Mouse (Mus musculus) lung, postnatal 0 days (tissue): Measurements from ENCODE around the gene Dnajc6.

Experiments
- CTCF ChIP-seq: IDR thresholded peaks from 2 replicates; pipeline ENCODE4 v1.5.1; 2016; ENCODE audit warnings: antibody characterized with exemption, mild to moderate bottlenecking
- EP300 ChIP-seq: IDR thresholded peaks from 2 replicates; pipeline ENCODE4 v1.6.1; 2016; ENCODE audit warnings: antibody characterized with exemption, mild to moderate bottlenecking, control low read depth

GRCm38 (mm10) chr4:101647196-101647905 lies 150.9 kb downstream of the Dnajc6 start, which contains the start of gene Leprot:
- TF ChIP-seq CTCF (0 out of 2 replicates have a peak, but pooled peaks have one; percentile 16), EP300 (no peak; the same call in 1 of the 2 replicates)
